Mouse (Mus musculus) testis, adult 2 months (tissue): Measurements from ENCODE around the gene Ect2l.

Experiments used
- CTCF ChIP-seq: fragments of 200-500 bp; IDR thresholded peaks from 2 replicates; pipeline ENCODE4 v1.5.1; 2012; ENCODE audit warnings: low read depth, mild to moderate bottlenecking, inconsistent platforms, low read length, moderate library complexity; ENCODE audit not compliant: control insufficient read depth, insufficient read depth, insufficient replicate concordance
- POLR2A ChIP-seq: fragments of 200-500 bp; IDR thresholded peaks from 2 replicates; pipeline ENCODE4 v1.6.1; 2012; ENCODE audit warnings: low read depth, mild to moderate bottlenecking, inconsistent platforms, low read length, moderate library complexity; ENCODE audit not compliant: control insufficient read depth

DNA sequence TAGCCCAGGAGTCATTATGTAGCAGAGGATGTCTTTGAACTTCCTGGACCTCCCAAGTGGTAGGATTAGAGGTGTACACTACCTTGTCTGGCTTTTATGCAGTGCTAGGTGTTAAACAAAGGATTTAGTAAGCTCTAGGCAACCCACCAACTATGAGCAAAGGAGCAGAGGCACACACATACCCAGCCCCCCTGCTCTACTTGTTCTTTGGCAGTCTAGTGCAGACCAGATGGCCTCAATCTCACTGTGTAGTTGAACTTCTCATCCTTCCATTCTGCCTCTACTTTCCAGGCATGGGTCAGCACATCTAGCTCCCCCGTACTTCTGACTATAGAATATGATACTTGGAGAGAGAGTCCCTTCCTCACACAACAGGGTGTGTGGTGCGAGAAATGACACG, 13.7 kb upstream of the Ect2l start:
- TF ChIP-seq CTCF (no peak), POLR2A (no peak)
